Mouse (Mus musculus) frontal cortex, adult (tissue): Measurements from ENCODE around the gene Lypd6b.
A peak's percentile ranks its signal among the peaks of the same experiment; 100 is the strongest.

Experiments used
- ATAC-seq: cut with Nextera tagmentation; 2 replicates; pipeline ENCODE4 v1.9.2; 2017; ENCODE audit warnings: mild to moderate bottlenecking, moderate library complexity, mixed read lengths; ENCODE audit not compliant: low TSS enrichment

The Lypd6b gene

DNA sequence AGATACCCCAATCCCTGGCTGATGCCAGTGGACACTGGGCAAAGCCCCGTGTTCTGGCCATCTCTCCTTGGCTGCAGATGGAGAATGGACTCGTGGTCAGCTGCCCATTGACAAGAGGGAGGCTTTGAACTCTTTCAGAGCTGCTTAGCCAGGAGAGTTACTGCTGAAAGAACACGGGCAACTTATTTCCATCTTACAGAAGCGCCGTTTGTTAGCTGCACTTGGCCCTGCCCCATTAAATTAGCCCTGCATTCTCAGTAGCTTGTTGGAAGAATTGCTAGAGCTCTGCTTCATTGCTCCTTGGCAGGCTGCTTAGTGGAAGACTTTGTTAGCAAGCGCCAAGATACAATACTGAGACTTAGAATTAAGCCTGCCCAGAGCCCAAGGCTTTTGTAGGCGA lies 81.6 kb downstream of the Lypd6b start:
- peak; percentile 81 for ATAC-seq

DNA sequence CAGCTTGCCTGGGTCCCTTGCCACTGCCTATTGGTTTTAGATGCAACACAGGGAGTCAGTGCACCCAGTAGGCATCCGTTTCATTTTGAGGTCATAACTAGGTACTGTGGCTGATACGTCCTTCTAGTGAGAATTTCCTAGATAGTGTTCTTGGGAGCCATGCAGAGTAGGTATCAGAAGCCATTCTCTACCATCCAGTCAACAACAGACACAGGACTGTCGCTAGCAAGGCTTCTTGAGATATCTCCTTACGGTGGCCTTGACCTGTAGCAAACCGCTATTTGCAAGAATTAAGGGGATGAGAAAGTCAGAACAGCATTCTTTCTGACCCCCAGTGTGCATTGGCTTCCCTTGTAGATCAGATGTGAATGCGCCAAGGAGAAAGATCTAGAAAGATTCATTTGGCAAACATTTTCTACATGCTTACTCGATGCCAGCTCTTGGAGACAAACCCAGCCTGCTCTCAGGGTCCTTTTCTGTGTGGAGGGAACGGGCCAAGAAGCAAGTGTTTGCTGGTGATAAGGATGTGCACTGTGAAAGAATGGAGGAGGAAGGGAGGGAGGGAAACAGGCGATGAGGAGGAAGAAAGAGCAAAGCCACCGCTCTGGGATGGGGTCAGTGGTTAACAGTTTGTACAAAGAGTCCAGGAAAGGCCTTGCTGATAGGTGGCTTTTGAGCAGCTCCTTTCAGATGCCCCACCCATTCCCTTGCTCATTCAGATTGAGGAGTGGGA lies 82.5 kb downstream of the Lypd6b start:
- no peak for ATAC-seq

DNA sequence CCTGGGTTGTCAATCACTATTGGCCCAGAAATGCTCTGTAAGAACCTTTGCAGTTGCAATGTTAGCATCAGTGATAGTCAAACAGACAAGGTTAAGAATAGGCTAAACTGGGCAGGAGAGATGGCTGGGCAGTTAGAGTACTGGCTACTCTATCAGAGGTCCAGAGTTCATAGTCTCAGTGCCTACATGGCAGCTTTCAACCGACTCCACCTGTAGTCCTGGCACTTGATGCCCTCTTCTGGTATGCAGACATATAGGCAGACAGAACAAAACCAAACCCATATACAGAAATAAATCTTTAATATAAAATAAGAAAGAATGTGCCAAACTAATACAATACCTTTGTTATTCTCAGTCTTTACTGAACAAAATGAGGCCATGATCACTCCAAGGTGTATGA lies 83.5 kb downstream of the Lypd6b start:
- ATAC-seq, result no peak

DNA sequence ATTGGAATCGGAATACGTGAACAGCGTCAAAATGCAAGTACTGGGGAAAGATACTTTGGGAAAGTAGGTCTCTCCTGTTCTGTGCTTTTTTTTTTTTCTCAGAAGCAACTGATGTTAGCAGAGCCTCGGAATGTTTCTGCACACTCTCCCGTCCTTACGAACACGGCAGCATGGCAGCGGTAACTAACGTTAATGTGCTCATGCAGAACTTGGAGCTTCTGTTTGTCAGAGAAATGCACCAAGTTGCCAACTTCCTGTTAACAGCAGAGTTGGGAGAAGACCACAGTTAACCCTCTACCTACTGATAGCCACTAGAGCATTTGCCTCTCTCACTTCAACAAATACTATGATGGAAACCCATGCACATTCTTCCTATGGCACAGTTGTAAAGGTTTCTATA lies 93.0 kb downstream of the Lypd6b start:
- ATAC-seq, result peak; percentile 82

DNA sequence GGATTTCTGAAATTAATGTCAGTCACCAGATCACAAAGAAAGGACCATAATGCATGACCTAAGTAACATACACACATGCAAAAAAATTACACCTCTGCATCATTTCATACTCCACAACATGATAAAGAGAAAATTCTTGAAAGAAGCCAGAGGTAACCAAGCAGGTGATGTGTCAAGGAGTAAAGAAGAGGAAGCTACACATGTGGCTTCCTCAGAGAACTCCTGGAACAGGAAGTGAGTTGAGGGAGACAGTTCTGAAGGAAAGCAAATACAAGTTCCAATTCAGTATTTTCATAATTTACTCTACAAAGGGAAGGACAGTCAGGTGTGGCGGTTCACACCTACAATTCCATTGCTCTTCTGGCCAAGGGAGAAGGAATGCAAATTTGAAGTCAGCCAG lies 93.5 kb downstream of the Lypd6b start:
- no peak for ATAC-seq

DNA sequence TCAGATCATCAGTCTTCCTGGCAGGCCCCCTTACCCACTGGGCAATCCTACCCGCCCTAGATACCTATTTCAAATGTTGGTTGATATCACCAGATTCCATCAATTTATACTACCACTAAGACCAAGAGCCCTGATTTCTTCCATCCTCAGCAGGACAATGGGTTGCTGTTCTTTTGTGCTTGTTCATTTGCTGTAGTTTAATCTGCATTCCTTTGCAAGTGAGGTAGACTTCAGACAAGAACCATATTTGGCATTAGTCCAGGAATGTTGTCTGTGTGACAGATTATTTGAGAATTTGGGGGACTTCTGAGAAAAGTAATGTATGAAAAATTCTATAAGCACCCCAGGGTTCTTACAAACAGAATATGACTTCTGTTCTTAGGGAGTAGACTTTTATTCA lies 95.0 kb downstream of the Lypd6b start:
- ATAC-seq, result no peak

DNA sequence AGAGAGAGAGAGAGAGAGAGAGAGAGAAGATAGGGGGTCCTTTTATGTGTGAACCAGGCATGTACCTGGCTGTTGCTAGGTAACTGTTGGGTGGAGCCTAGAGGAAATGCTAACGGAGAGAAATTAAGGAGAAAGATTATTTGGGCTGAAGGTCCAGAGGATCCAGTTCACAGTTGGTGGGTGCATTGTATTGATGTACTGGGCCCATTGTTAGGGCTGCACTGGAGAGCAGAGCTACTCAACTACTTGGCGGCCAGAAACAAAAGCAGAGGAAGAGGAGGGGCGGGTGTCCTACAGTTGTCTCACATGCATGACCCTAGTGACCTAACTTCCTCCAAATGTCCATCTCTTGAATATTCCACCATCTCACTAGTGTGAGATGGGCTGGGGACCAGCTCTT lies 96.5 kb downstream of the Lypd6b start:
- ATAC-seq, result no peak

DNA sequence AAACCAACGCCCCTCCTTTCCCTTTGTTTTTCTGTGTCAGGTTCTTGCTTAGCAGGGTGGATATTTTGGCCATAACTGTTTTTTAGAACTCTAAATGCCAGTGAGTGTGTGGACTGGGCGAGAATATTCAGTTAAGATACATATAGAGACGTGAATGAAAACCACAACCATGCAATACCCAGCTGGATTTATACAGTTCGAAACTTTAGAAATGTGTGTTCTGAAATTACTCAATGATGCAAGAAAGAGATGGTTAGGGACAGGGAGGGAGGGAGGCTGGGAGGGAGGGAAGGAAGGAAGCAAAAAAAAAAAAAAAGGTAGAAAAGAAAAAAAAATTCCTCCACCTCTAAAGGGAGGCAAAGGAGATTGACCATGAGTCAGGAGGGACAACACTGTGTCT lies 98.7 kb downstream of the Lypd6b start:
- no peak for ATAC-seq

DNA sequence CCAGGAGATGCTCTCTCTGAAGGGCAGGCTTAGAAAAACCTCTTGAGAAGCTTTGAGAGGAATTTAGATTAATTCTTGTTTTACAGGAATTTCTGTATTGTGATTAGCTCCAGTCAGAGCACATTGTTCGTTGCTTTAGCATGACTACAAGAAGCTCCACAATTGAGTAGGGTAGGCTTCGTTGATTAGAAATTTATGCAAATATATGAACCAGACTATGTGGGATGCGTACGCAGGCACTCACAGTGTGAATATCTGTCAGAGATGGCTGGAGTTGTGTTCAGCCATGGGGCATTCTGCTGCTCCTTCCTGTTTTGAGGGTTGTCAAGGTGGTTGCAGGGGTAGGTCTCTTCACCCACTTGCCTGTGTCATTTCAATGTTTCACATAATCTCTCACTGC lies 100.9 kb downstream of the Lypd6b start:
- no peak for ATAC-seq

DNA sequence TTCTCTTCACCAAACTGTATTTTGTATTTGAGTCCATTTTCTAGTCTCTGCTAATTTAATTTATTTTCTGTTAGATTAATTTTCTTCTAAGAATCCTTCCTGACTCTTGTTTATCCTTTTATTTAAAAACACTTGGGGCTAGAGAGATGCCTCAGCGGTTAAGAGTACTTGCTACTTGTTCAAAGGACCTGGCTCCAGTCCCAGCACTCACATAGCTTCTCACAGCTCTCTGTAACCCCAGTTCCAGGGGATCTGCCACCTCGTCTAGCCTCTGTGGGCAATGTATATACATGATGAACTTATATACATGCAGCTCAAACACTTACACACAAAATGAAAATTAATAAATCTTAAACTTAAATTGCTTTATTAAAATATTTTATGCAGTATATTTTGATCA lies 103.2 kb downstream of the Lypd6b start:
- ATAC-seq, result no peak

DNA sequence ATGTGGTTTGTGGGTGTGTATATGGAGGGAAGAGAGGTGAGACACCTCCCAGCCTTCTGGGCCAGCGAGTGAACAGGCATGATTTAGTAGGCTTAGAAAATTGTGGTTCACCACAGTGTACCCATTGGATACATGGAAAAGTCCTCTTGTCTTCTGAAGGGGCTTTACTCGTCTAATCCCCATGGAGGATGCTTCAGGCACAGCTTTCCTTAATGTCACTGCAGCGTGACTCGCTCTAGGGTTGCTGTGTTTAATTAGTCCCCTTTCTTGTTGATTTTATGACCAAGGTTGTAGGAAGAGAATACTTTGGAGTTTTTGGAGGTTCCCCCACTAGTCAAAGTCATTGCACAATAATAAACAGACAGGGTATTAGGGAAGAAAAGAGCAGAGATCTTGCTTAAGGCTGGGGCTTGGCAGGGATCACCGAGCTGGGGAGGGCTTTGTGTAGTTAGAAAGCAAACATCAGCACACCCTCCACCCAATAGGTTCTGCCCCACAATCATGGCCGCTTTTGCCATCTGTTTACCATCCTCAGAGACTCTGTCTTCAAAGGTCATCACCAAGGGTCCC lies 122.4 kb downstream of the Lypd6b start:
- no peak for ATAC-seq

DNA sequence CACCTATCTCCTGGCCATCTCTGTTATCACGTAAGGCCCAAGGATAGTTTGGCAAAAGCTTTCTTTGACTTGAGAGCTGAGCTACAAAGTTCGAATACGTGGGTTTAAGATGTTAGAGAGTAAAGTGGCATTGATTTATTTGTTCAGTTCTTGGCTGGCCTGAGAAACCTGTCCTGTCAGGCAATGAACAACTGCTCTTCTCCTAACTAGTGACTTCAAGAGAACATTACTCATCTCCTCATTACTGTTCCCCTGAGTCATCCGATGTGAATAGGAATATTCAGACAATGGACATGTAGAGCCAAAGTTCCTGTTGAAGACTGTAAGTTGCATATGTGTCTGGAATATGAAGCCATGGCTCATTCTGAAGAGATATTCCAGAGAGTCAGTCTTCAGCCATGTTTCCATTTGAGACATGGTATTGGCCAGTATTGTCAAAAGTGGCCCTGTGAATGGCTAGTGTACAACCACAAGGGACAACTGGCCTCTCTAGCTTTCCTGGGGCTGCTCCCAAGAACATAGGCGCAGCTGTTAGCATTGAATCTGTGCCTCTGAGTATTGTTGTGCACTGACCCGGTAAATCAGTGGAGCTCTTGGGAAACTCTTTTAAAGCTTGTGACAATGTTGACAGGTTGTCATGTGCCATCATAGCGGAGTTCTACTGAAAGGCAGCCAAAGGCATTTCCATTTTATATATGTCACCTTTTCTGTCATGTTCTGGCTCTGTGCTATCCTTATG lies 124.0 kb downstream of the Lypd6b start:
- ATAC-seq, result no peak

DNA sequence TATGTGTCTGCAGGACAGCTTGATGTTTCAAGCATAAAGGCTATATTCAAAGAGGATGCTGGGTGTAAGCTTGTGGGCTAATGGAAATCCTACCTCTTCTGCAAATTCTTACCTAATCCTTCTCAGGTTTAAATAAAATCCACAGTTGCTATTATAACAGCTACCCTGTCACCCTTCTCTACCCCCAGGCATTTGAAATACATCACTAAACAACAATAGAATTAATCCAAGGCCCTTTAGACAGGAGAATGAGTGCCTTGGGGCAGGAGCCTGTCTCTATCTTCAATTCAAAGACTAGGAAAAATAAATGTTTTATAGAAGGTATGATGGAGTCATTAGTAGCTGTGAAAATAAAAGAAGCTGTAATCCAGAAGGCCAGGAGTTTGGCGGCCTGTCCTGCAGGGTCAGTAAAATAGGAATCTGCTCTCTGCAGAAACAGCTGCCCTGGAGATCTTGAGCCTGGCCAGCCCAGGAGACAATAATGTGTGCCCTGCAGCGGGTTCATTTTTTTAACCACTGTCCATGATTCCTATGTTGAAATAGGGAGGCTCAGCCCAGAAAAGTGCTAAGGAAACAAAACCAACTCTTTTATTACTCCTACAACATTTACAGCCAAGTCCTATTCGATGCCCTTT lies 124.9 kb downstream of the Lypd6b start:
- no peak for ATAC-seq

DNA sequence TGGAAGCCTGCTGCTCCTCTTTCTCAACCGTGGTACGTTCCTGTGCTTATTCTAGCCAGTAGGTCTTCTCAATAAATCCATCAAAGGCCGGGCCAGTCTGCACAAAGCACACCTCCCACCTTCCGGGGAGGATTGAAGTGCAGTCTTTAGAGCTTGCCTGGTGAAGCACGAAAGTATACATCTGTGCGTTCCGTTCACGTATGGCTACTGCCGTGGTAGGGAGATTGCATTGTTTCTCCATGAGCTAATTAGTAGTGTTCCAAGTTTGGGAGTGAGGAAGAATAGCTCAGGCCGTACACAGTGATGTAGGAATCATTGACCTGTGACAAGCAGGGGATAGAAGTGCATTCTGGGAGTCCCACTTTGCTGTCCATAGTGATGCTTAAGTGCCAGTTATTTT lies 130.0 kb downstream of the Lypd6b start:
- ATAC-seq, result no peak

DNA sequence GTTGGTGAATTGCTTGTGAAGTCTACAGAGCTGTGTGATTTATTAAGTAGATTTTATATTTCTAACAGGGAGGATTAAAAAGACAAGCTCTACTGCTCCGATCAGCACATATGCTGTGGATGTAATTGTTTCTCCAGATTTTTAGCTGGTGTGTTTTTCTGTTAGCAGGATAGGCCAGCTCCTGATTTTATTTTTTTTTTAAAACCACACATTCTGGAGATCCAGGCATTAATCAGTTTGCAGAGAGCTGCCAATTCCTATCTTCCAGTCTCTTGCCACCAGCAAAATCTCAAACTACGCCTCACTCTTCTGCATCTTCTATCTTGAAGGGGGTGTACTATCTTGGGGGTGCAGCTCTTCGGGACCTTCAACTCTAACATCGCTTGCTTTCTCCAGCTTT lies 130.6 kb downstream of the Lypd6b start:
- ATAC-seq, result peak; percentile 11; the same call in 1 of the 2 replicates

DNA sequence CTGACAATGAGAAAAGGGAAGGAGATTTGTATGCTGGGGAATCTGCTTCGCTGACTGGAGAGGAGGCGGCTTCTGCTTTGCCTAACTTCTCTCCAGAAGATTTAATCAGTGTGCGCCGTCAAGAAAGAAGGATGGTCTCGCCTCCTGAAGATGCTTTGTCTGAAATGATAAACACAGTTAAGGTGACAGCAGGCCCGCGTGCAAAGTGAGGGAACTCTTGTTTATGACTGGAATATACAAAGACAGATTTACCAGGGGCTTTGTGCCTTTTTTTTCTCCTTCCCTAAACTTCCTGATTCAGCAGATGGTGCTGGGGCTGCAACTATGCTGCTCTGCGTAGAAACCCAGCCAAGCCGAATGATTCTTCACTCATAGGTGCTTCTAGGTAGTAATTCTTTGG lies 131.2 kb downstream of the Lypd6b start:
- ATAC-seq, result peak; percentile 80

DNA sequence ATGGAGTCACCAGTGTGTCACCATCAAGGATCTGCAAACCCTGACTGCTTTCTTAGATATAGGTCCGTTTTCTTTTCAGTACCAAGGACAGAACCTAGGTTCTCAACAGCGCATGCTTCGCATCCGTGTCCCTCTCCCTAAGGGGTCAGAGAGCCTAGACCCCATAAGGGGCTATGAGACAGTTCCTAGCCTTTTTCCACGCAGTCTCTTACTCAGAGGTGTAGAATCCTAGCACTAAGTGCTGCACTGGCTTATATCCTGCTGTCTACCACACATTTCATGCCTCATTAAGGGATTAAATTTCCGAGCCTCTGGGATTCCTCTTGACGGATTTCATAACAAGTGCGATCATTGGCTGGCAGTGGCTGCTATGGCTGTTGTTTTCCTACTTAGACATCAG lies 134.5 kb downstream of the Lypd6b start:
- ATAC-seq, result no peak

DNA sequence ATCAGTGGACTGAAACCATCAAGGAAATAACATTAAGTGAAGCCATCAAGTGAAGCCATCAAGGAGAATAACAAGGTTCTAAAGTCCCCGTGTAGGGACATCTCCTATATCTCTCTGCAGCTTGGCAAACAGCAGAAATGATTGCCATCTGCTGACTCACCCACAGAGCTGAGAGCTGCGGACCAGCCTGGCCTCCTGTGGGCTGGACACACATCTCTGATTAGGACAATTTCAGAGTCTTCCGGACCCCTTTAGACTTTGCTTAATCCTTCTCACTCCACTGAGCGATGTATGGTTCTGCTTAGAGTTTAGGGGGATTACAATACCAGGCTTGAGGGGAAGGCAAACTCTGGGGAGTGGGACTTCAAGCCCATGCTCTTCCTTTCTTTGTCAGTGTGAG lies 135.3 kb downstream of the Lypd6b start:
- ATAC-seq, result no peak

DNA sequence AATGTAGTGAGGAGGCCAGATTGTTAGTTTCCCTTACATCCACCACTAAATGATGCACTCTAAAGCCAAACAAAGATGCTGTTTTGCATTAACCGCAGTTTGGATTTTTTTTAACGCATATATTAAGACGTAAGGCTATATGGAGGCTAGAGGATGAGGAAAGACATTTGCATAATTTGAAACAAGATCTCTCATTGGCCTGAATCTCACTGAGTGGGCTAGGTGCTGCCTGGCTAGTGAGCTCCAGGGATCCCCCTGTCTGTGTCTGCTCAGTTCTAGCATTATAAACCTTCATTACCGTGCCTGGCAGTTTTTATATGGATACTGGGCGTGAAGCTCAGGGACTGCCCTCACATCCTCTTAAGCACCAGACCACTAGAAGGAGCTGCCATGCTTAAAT lies 138.7 kb downstream of the Lypd6b start:
- no peak for ATAC-seq

DNA sequence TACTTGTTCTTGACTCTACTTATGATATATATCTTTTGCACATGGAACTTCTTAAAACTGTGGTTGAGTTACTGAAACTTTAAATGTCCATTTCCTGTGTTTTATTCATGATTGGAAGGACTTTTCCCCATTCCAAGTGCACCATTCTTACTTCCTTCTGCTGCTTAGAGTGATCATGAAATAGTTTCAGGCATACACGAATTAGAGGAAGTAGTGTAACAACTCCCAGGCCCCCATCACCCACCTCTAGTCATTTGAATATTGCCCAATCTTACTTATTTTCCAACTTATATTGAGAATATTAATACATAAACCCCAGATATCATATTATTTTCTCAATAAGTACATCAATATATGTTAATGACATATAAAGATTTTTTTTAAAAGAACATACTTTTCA lies 139.9 kb downstream of the Lypd6b start:
- ATAC-seq, result no peak

DNA sequence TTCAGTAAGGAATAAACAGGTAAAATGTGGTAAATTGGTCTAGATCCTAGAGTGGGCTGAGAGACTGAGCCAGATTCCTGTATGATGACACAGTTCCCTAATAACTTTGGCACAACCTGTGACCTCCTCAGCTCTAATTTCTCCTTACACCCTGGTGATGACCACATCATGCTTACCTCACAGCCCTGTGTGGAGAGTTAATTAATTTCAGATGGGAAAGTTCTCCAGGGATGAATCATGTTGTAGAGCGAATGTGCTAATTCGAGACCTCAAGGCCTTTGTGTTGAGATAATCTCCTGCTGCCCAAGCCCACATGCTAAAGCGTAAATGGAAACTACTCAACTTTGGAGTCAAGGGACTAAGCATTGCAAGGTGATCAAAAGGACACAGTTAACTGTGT lies 142.4 kb downstream of the Lypd6b start:
- ATAC-seq, result no peak

DNA sequence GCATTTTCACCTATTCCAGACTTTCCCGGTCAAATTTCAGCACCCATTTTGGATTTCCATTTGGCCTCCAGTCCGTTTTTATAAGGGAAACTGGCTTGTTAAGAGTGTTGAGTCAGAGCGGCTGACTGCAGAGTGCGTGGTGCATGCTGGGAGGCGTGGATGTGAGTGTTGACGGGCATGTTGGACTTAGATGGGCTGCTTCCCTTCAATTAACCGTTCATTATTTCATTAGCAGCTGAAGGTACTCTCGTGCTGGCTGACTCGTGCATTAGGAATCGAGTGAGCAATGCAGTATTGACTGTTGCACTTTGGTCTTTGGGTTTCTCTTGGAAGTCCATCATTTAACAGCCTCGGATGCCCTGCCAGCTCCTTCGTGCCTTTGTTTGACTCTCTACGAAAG lies 150.1 kb downstream of the Lypd6b start:
- no peak for ATAC-seq

DNA sequence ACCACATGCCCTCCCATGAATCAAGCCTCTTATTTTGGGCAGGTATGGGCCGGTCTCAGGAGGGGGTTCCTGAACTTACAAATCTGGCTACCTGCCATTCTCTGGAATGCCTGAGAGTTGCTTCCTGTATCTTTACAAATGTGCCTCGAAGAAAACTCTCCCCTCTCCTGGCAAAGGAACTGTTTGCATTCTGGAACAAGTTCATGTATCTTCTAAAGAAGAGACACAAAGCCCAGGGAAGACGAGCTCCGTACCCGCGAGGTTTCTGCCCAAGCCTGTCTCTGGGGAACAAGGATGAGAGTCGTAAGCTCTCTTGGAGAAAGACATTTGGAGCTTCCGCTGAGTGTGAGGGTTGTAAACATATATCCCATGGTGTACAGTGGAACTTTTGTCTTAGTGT lies 150.8 kb downstream of the Lypd6b start:
- ATAC-seq, result no peak
